Mouse (Mus musculus): ENCODE data around the gene Ppfia1.

- TF ChIP-seq POLR2A (IDR thresholded peaks at IDR 0.05; ENCODE audit: extremely low read depth, insufficient read depth, low read length) (no peak), CTCF (IDR thresholded peaks at IDR 0.05; ENCODE audit: extremely low read depth, insufficient read depth, low read length) (no peak)
Measured at GRCm38 (mm10) chr7:144563456-144564155, 10.1 kb upstream of the Ppfia1 start.

Measured in cortical plate, adult 2 months (tissue).